Mouse (Mus musculus): ENCODE data around the gene Tas2r119. TPM values are rescaled to one million over a fixed set of nuclear protein-coding genes. Genes with fewer than 3 reads are reported as not detected.
"Not testable (repeated sequence)": the region's sequence is repeated elsewhere in the genome, so short reads cannot be mapped to it uniquely, and the experiment has no call there.

The Tas2r119 gene
- polyA plus RNA-seq, 1 experiment from 2014 or later = not detected

DNA sequence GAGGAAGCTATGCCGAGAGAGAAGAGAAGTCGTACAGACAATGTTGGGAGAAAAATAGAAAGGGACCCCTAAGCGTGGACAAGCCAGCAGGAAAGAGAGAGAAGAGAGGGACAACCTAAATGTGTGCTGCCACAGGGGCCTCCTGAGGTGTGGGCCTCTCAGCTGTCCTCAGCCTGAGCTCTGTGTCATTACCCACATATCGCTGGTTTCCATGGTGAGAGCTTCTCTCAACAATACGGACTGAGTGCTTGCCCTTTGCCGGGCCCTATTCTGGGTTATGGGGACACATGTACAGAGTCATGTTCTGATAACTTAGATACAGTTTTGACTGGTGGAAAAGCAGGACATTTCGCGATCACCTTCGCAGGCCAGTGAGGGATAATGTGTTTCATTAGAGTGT lies 21.0 kb downstream of the Tas2r119 start:
- H3K4me2 ChIP-seq (replicated peaks; ENCODE audit: low read depth, low read length) = no peak overlapping the region
- no peak overlapping the region for H3K27ac ChIP-seq (ENCODE audit: low read length)
- H3K4me3 ChIP-seq (ENCODE audit: low read depth, low read length) = no peak overlapping the region
- H3K27me3 ChIP-seq (ENCODE audit: control insufficient read depth, insufficient read depth, low read length) = no peaks in the 10 kb centered on the region
- no peak overlapping the region for H3K9ac ChIP-seq (replicated peaks; ENCODE audit: low read depth, low read length)
- H3K4me1 ChIP-seq (ENCODE audit: control insufficient read depth, insufficient read depth, low read length) = peaks cover 4% of the 10 kb centered on the region; the same call in 1 of the 2 replicates
- 72% methylated on average over 9 of the region's 9 CpGs for WGBS
- no peaks in the 10 kb centered on the region for H3K9me3 ChIP-seq (ENCODE audit: control insufficient read depth, low read depth, low read length)
- ATAC-seq (ENCODE audit: insufficient number of reproducible peaks, insufficient read depth, low FRiP score, low read depth) = no peak
- no peaks in the 10 kb centered on the region for H3K36me3 ChIP-seq (ENCODE audit: control insufficient read depth, insufficient read depth, low read length)

DNA sequence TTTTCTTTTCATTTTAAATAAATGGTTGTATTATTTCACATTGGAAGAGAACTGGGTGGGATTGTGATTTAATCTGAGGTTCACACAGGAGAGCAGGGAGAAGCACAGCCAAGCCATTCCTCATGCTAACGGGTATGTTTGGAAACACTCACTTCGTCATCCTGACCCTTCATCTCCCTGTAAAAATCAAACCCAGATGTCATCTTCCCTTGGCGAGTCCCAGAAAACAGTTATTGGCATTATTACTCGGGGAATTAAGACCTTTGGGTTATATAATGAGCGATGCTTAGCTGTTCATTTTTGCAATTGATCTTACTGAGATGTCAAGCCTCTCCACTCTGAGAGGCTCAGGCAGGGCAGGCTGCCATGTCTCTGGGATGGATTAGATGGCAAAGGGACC lies 21.5 kb downstream of the Tas2r119 start:
- no peak overlapping the region for H3K27ac ChIP-seq (ENCODE audit: low read length)

DNA sequence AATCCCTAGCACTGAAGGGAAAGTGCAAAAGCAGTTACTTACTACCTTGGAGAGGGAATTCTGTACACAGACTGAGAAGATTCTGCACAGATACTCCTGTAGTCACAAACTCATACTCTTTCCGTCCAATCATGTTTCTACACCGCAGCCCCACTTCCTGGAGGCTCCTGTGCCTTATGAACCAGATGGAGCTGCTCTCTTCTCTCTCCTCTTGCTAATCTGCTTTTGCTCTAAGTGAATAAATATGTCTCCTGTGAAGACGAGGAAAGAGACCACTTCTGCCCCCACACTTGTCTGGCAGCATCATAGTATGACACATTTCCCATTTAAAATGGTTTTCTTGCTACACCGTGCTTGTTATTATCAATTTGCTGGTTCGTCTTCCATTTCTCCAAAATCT lies 26.2 kb downstream of the Tas2r119 start:
- Histone ChIP-seq H3K27ac (ENCODE audit: low read length) (no peak overlapping the region), H3K4me3 (ENCODE audit: low read depth, low read length) (no peak overlapping the region), H3K36me3 (ENCODE audit: control insufficient read depth, insufficient read depth, low read length) (no peaks in the 10 kb centered on the region), H3K4me2 (replicated peaks; ENCODE audit: low read depth, low read length) (no peak overlapping the region), H3K9ac (replicated peaks; ENCODE audit: low read depth, low read length) (no peak overlapping the region), H3K4me1 (ENCODE audit: control insufficient read depth, insufficient read depth, low read length) (no peaks in the 10 kb centered on the region), H3K9me3 (ENCODE audit: control insufficient read depth, low read depth, low read length) (no peaks in the 10 kb centered on the region), H3K27me3 (ENCODE audit: control insufficient read depth, insufficient read depth, low read length) (no peaks in the 10 kb centered on the region)
- no peak for ATAC-seq (ENCODE audit: insufficient number of reproducible peaks, insufficient read depth, low FRiP score, low read depth)
- 77% methylated on average over 5 of the region's 5 CpGs for WGBS

More for the DNA sequence above, 21.5 kb downstream of the Tas2r119 start:
- H3K4me3 ChIP-seq (ENCODE audit: low read depth, low read length) = no peak overlapping the region
- 58% methylated on average over 5 of the region's 5 CpGs for WGBS
- no peak for ATAC-seq (ENCODE audit: insufficient number of reproducible peaks, insufficient read depth, low FRiP score, low read depth)
- no peaks in the 10 kb centered on the region for H3K36me3 ChIP-seq (ENCODE audit: control insufficient read depth, insufficient read depth, low read length)
- H3K27me3 ChIP-seq (ENCODE audit: control insufficient read depth, insufficient read depth, low read length) = no peaks in the 10 kb centered on the region
- no peak overlapping the region for H3K4me2 ChIP-seq (replicated peaks; ENCODE audit: low read depth, low read length)
- no peaks in the 10 kb centered on the region for H3K9me3 ChIP-seq (ENCODE audit: control insufficient read depth, low read depth, low read length)
- H3K4me1 ChIP-seq (ENCODE audit: control insufficient read depth, insufficient read depth, low read length) = peaks cover 4% of the 10 kb centered on the region; the same call in 1 of the 2 replicates
- H3K9ac ChIP-seq (replicated peaks; ENCODE audit: low read depth, low read length) = no peak overlapping the region

GRCm38 (mm10) chr15:32204908-32205307 lies 27.8 kb downstream of the Tas2r119 start:
- no peaks in the 10 kb centered on the region for H3K36me3 ChIP-seq (ENCODE audit: control insufficient read depth, insufficient read depth, low read length)
- no peaks in the 10 kb centered on the region for H3K27me3 ChIP-seq (ENCODE audit: control insufficient read depth, insufficient read depth, low read length)
- WGBS = 88% methylated on average over 10 of the region's 10 CpGs
- no peaks in the 10 kb centered on the region for H3K4me1 ChIP-seq (ENCODE audit: control insufficient read depth, insufficient read depth, low read length)
- H3K27ac ChIP-seq (ENCODE audit: low read length) = no peak overlapping the region
- H3K9me3 ChIP-seq (ENCODE audit: control insufficient read depth, low read depth, low read length) = no peaks in the 10 kb centered on the region
- H3K4me3 ChIP-seq (ENCODE audit: low read depth, low read length) = no peak overlapping the region
- ATAC-seq (ENCODE audit: insufficient number of reproducible peaks, insufficient read depth, low FRiP score, low read depth) = no peak
- no peak overlapping the region for H3K4me2 ChIP-seq (replicated peaks; ENCODE audit: low read depth, low read length)
- no peak overlapping the region for H3K9ac ChIP-seq (replicated peaks; ENCODE audit: low read depth, low read length)

GRCm38 (mm10) chr15:32214687-32215086 lies 37.6 kb downstream of the Tas2r119 start:
- WGBS = 90% methylated on average over 10 of the region's 10 CpGs

GRCm38 (mm10) chr15:32223028-32223427 lies 45.9 kb downstream of the Tas2r119 start:
- H3K36me3 ChIP-seq (ENCODE audit: control insufficient read depth, insufficient read depth, low read length) = no peaks in the 10 kb centered on the region
- ATAC-seq (ENCODE audit: insufficient number of reproducible peaks, insufficient read depth, low FRiP score, low read depth) = no peak
- 80% methylated on average over 7 of the region's 7 CpGs for WGBS
- no peaks in the 10 kb centered on the region for H3K9me3 ChIP-seq (ENCODE audit: control insufficient read depth, low read depth, low read length)
- no peaks in the 10 kb centered on the region for H3K27me3 ChIP-seq (ENCODE audit: control insufficient read depth, insufficient read depth, low read length)
- H3K27ac ChIP-seq (ENCODE audit: low read length) = no peak overlapping the region
- no peak overlapping the region for H3K4me3 ChIP-seq (ENCODE audit: low read depth, low read length)
- no peak overlapping the region for H3K4me2 ChIP-seq (replicated peaks; ENCODE audit: low read depth, low read length)
- no peak overlapping the region for H3K9ac ChIP-seq (replicated peaks; ENCODE audit: low read depth, low read length)
- no peaks in the 10 kb centered on the region for H3K4me1 ChIP-seq (ENCODE audit: control insufficient read depth, insufficient read depth, low read length)

More at GRCm38 (mm10) chr15:32214687-32215086, 37.6 kb downstream of the Tas2r119 start:
- not testable (repeated sequence) for H3K27ac ChIP-seq (ENCODE audit: low read length); ATAC-seq (ENCODE audit: insufficient number of reproducible peaks, insufficient read depth, low FRiP score, low read depth); H3K4me3 ChIP-seq (ENCODE audit: low read depth, low read length); H3K36me3 ChIP-seq (ENCODE audit: control insufficient read depth, insufficient read depth, low read length); H3K9me3 ChIP-seq (ENCODE audit: control insufficient read depth, low read depth, low read length); H3K27me3 ChIP-seq (ENCODE audit: control insufficient read depth, insufficient read depth, low read length); H3K4me2 ChIP-seq (replicated peaks; ENCODE audit: low read depth, low read length); H3K9ac ChIP-seq (replicated peaks; ENCODE audit: low read depth, low read length); H3K4me1 ChIP-seq (ENCODE audit: control insufficient read depth, insufficient read depth, low read length)

DNA sequence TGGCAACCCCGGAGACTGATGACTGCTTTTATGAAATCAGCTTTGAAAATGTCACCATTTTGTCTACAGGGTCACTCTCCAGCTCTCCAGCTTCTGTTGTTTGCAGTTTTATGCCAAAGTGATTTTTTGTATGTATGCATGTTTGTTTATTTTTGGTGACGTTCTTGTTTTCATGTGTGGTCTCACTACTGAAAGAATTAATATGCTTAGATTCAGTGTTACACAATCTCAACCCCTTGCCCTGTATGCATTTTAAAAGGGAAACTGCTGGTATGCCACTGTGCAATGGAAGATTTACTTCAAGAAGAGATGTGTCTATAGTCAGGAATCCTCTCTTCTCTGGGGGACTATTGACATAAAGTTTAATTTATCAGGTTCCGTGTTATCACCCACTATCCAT lies 48.3 kb downstream of the Tas2r119 start:
- no peak overlapping the region for H3K4me3 ChIP-seq (ENCODE audit: low read depth, low read length)
- no peak for ATAC-seq (ENCODE audit: insufficient number of reproducible peaks, insufficient read depth, low FRiP score, low read depth)
- H3K4me2 ChIP-seq (replicated peaks; ENCODE audit: low read depth, low read length) = no peak overlapping the region
- no peak overlapping the region for H3K27ac ChIP-seq (ENCODE audit: low read length)
- no peaks in the 10 kb centered on the region for H3K27me3 ChIP-seq (ENCODE audit: control insufficient read depth, insufficient read depth, low read length)
- no peaks in the 10 kb centered on the region for H3K36me3 ChIP-seq (ENCODE audit: control insufficient read depth, insufficient read depth, low read length)
- no peaks in the 10 kb centered on the region for H3K9me3 ChIP-seq (ENCODE audit: control insufficient read depth, low read depth, low read length)
- H3K4me1 ChIP-seq (ENCODE audit: control insufficient read depth, insufficient read depth, low read length) = no peaks in the 10 kb centered on the region
- H3K9ac ChIP-seq (replicated peaks; ENCODE audit: low read depth, low read length) = no peak overlapping the region
- WGBS = 78% methylated on average over 3 of the region's 3 CpGs

GRCm38 (mm10) chr15:32226381-32226780 lies 49.3 kb downstream of the Tas2r119 start:
- no peak overlapping the region for H3K4me3 ChIP-seq (ENCODE audit: low read depth, low read length)
- no peaks in the 10 kb centered on the region for H3K36me3 ChIP-seq (ENCODE audit: control insufficient read depth, insufficient read depth, low read length)
- no peaks in the 10 kb centered on the region for H3K4me1 ChIP-seq (ENCODE audit: control insufficient read depth, insufficient read depth, low read length)
- no peak overlapping the region for H3K4me2 ChIP-seq (replicated peaks; ENCODE audit: low read depth, low read length)
- 61% methylated on average over 6 of the region's 6 CpGs for WGBS
- no peak for ATAC-seq (ENCODE audit: insufficient number of reproducible peaks, insufficient read depth, low FRiP score, low read depth)
- no peaks in the 10 kb centered on the region for H3K27me3 ChIP-seq (ENCODE audit: control insufficient read depth, insufficient read depth, low read length)
- no peak overlapping the region for H3K9ac ChIP-seq (replicated peaks; ENCODE audit: low read depth, low read length)
- no peaks in the 10 kb centered on the region for H3K9me3 ChIP-seq (ENCODE audit: control insufficient read depth, low read depth, low read length)
- no peak overlapping the region for H3K27ac ChIP-seq (ENCODE audit: low read length)

GRCm38 (mm10) chr15:32226888-32227395 lies 49.9 kb downstream of the Tas2r119 start:
- no peak for ATAC-seq (ENCODE audit: insufficient number of reproducible peaks, insufficient read depth, low FRiP score, low read depth)
- no peak overlapping the region for H3K4me3 ChIP-seq (ENCODE audit: low read depth, low read length)
- no peaks in the 10 kb centered on the region for H3K27me3 ChIP-seq (ENCODE audit: control insufficient read depth, insufficient read depth, low read length)
- H3K9me3 ChIP-seq (ENCODE audit: control insufficient read depth, low read depth, low read length) = no peaks in the 10 kb centered on the region
- no peak overlapping the region for H3K4me2 ChIP-seq (replicated peaks; ENCODE audit: low read depth, low read length)
- no peak overlapping the region for H3K9ac ChIP-seq (replicated peaks; ENCODE audit: low read depth, low read length)
- no peaks in the 10 kb centered on the region for H3K4me1 ChIP-seq (ENCODE audit: control insufficient read depth, insufficient read depth, low read length)
- no peaks in the 10 kb centered on the region for H3K36me3 ChIP-seq (ENCODE audit: control insufficient read depth, insufficient read depth, low read length)
- H3K27ac ChIP-seq (ENCODE audit: low read length) = no peak overlapping the region
- 76% methylated on average over 7 of the region's 7 CpGs for WGBS
